Mouse (Mus musculus): Measurements from ENCODE around the gene 4933415F23Rik. TPM values are rescaled to one million over a fixed set of nuclear protein-coding genes. Genes with fewer than 3 reads are reported as not detected.
"Not testable (repeated sequence)": the region's sequence is repeated elsewhere in the genome, so short reads cannot be mapped to it uniquely, and the experiment has no call there.

The 4933415F23Rik gene
- polyA plus RNA-seq (2015; fragmentation: Nextera tagmentation; extraction: Ambion mirVana) = 0.14 TPM in 1 of 2 replicates, not detected in the other

DNA sequence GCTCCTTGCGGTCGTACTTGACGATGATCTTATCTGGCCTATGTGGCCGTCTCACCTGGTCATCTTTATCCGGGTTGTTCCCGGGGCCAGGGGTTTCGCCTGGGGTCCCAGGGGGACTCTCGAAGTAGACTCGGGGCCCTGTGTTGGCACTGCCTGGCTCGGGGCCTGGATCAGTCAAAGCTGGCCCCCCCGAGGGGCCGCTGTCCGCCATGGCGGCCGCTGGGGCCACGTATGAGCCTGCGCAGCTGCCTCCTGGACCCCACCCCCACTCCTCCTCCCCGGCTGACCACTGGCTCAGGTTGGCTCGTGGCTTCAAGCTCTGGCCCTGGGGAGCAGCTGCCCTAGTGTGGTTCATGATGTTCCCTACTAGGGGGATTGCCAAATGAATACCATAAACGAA lies at the start of gene 4933415F23Rik:
4933415F23Rik (minus strand) TSS at position 233 of the 400 bp plus-strand sequence.
- no peak for ATAC-seq (ENCODE audit: low FRiP score)
- Histone ChIP-seq H3K4me1 (no peaks in the 10 kb centered on the region), H3K36me3 (no peaks in the 10 kb centered on the region), H3K9me3 (replicated peaks) (no peaks in the 10 kb centered on the region), H3K27me3 (replicated peaks) (no peaks in the 10 kb centered on the region), H3K9ac (replicated peaks) (no peak within 1 kb of the TSS), H3K4me3 (replicated peaks) (no peak within 1 kb of the TSS), H3K27ac (replicated peaks) (no peak within 1 kb of the TSS), H3K4me2 (no peak within 1 kb of the TSS)
- 95% methylated on average over 20 of the region's 20 CpGs for WGBS

DNA sequence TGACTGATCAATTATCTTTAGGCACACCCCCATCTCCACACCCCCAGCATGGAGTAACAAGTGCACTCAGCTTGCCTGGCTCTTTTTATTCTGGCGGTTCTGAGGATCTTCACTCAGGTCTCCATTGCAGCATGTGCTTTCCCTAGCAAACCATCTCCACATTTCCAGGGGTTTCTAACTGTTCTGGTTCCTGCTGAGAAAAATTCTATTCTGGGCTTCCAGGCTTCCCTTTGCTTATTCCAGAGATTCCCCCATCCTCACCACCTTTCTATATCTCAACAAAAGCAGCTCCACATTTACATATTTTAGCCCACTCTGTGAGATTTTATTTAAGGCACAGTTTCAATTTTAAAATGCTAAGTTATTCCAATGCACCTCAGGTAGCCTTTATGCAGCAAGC lies 49.7 kb upstream of the 4933415F23Rik start:
- Histone ChIP-seq H3K4me2 (no peak overlapping the region), H3K9me3 (replicated peaks) (no peaks in the 10 kb centered on the region), H3K36me3 (no peaks in the 10 kb centered on the region), H3K9ac (replicated peaks) (no peak overlapping the region), H3K27ac (replicated peaks) (no peak overlapping the region), H3K4me3 (replicated peaks) (no peak overlapping the region), H3K4me1 (no peaks in the 10 kb centered on the region), H3K27me3 (replicated peaks) (no peaks in the 10 kb centered on the region)
- WGBS = 96% methylated on average over 1 of the region's 1 CpGs
- no peak for ATAC-seq (ENCODE audit: low FRiP score)

DNA sequence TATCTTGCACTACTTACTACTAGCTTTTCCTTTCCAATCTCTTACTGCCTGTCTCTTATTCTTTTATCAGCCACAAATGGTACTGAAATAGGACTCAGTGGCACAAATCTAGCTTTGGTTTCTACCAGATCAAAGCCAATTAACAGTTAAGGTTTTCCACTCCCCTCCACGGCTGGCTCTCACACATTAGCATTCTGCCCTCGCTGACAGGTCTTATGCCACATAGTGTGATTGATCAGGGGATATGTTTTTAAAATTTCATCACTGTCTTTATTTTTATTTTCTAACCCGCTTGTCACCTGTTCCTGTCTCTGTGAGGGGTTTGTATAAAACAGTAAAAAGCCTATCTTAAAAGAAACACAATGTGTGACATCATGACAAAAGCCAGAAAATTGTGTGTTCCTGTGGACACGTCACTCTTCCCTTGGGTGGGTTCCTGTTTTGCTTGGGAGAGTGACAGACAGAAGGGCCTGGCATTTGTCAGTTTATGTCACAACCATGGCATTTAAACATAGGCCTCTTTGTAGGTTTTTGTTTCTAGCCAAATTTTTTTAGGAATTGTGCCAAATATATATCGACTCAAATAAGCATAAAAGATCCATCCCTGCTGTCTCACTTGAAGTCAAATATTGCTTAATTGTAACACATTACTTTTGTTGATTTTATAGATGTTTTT lies 44.3 kb upstream of the 4933415F23Rik start:
- WGBS = 73% methylated on average over 5 of the region's 5 CpGs

DNA sequence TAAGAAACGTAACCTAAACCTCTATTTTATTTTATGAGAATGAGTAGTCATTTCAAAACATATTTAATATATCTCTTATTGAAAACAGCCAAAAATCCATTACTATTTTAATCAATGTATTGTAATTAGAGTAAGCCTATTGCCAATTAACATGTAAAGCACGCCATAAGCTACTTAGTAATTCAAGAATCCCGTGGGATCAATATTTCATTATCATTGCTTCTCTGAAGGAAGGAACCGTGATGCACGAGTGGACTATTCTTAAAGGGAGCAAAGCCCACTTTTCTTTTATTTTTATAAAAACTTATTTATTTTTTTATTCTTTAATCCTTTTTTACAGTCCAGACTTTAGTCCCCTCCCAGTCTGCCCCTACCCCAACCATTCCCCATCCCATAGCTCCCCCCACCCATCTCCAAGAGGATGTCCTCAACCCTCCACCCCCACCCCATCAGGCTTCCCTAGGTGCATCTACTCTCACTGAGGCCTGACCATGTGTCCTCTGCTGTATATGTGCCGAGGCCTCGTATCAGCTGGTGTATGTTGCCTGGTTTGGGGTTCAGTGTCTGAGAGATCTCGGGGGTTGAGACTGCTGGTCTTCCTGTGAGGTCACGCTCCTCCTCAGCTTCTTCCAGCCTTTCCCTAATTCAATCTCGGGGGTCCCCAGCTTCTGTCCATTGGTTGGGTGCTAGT lies 39.2 kb upstream of the 4933415F23Rik start:
- no peak overlapping the region for H3K9ac ChIP-seq (replicated peaks)
- 65% methylated on average over 10 of the region's 10 CpGs for WGBS
- no peak overlapping the region for H3K4me2 ChIP-seq
- H3K27me3 ChIP-seq (replicated peaks) = no peaks in the 10 kb centered on the region
- no peaks in the 10 kb centered on the region for H3K36me3 ChIP-seq
- no peaks in the 10 kb centered on the region for H3K9me3 ChIP-seq (replicated peaks)
- no peaks in the 10 kb centered on the region for H3K4me1 ChIP-seq
- no peak for ATAC-seq (ENCODE audit: low FRiP score)
- no peak overlapping the region for H3K27ac ChIP-seq (replicated peaks)
- no peak overlapping the region for H3K4me3 ChIP-seq (replicated peaks)

More for the DNA sequence above, 44.3 kb upstream of the 4933415F23Rik start:
- H3K4me1 ChIP-seq = no peaks in the 10 kb centered on the region
- no peak overlapping the region for H3K9ac ChIP-seq (replicated peaks)
- H3K36me3 ChIP-seq = no peaks in the 10 kb centered on the region
- H3K4me3 ChIP-seq (replicated peaks) = no peak overlapping the region
- H3K9me3 ChIP-seq (replicated peaks) = no peaks in the 10 kb centered on the region
- H3K27me3 ChIP-seq (replicated peaks) = no peaks in the 10 kb centered on the region
- H3K4me2 ChIP-seq = no peak overlapping the region
- no peak overlapping the region for H3K27ac ChIP-seq (replicated peaks)
- ATAC-seq (ENCODE audit: low FRiP score) = no peak

DNA sequence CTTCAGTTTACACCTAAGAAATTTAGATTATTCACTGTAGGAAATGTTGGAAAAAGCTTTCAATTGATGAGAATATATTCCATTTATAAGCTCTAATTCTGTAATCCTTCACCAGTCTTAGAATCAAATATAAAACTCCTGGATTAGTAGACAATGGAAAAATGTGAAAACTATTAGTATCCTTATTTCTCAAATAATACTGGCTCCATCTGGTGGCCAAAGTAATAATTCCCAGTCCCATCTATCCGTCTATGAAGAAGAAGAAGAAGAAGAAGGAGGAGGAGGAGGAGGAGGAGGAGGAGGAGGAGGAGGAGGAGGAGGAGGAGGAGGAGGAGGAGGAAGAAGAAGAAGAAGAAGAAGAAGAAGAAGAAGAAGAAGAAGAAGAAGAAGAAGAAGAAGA lies 38.5 kb upstream of the 4933415F23Rik start:
- H3K9me3 ChIP-seq (replicated peaks); H3K27ac ChIP-seq (replicated peaks); H3K4me2 ChIP-seq; ATAC-seq (ENCODE audit: low FRiP score); H3K4me1 ChIP-seq; H3K4me3 ChIP-seq (replicated peaks); H3K36me3 ChIP-seq; H3K9ac ChIP-seq (replicated peaks); H3K27me3 ChIP-seq (replicated peaks): not testable (repeated sequence)
- WGBS = 0% methylated on average over 1 of the region's 1 CpGs

DNA sequence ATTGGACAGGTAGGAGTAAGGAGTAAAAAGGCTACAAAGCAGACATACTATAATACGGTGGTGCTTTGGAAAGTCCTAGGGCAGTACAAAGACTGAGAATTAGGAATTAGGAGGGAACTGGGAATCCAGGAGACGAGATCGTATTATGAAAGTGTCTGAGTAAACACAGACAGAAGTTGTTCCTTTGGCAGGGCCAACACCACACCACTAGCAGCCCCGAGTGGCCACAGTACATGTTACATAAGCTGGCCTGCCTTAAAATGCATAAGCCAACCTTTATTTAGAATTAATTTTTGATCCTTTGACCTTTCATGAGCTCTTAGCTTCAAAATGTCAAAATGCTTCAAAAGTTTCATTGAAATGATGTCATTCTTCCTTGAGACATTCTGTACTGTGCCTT lies 18.8 kb upstream of the 4933415F23Rik start:
- no peak for ATAC-seq (ENCODE audit: low FRiP score)
- H3K27me3 ChIP-seq (replicated peaks) = no peaks in the 10 kb centered on the region
- WGBS = 85% methylated on average over 4 of the region's 4 CpGs

DNA sequence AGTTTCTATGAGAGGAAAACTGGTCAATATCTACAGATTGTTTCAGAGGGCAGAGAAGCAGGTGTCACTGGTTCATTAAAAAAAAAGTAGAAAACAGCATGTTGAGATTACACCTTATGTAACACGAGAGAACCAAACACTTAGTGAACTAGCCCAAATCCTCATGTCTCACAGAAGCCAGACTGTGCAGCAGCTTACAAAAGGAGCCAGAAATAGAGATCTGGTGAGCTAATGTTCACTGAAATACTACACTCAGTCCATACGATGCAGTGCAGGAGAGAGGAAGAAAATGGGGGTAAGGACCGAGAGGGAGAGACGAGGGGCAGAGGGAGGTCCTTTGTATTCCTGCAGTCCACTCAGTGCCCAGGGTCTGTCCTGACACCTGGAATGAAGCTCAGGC lies 17.4 kb upstream of the 4933415F23Rik start:
- no peak for ATAC-seq (ENCODE audit: low FRiP score)
- no peaks in the 10 kb centered on the region for H3K27me3 ChIP-seq (replicated peaks)
- H3K9me3 ChIP-seq (replicated peaks) = no peaks in the 10 kb centered on the region
- no peak overlapping the region for H3K27ac ChIP-seq (replicated peaks)
- no peaks in the 10 kb centered on the region for H3K36me3 ChIP-seq
- 80% methylated on average over 4 of the region's 4 CpGs for WGBS
- no peaks in the 10 kb centered on the region for H3K4me1 ChIP-seq
- H3K4me3 ChIP-seq (replicated peaks) = no peak overlapping the region
- no peak overlapping the region for H3K9ac ChIP-seq (replicated peaks)
- H3K4me2 ChIP-seq = no peak overlapping the region

More for the DNA sequence above, 18.8 kb upstream of the 4933415F23Rik start:
- Histone ChIP-seq H3K36me3 (no peaks in the 10 kb centered on the region), H3K27ac (replicated peaks) (no peak overlapping the region), H3K4me1 (no peaks in the 10 kb centered on the region), H3K4me2 (no peak overlapping the region), H3K9me3 (replicated peaks) (no peaks in the 10 kb centered on the region), H3K9ac (replicated peaks) (no peak overlapping the region), H3K4me3 (replicated peaks) (no peak overlapping the region)

DNA sequence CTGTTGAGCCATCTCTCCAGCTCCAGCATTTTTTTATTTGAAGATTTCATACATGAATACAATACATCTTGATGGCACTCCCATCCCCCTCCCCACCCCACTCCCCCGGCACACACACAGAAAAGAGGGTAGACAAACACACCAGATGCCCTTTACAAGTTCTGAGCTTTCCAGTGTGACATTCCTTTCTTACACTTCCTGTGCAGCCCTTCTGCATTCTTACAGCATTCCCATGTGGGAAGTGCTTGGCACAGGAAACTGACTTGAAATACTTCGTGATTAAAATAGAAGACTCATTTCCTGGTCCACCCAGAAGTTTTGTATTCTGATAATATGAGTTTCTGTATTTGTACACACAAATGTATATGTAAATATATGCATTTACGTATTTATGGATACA lies 15.4 kb upstream of the 4933415F23Rik start:
- H3K9me3 ChIP-seq (replicated peaks) = no peaks in the 10 kb centered on the region
- 77% methylated on average over 3 of the region's 3 CpGs for WGBS
- H3K27me3 ChIP-seq (replicated peaks) = no peaks in the 10 kb centered on the region

DNA sequence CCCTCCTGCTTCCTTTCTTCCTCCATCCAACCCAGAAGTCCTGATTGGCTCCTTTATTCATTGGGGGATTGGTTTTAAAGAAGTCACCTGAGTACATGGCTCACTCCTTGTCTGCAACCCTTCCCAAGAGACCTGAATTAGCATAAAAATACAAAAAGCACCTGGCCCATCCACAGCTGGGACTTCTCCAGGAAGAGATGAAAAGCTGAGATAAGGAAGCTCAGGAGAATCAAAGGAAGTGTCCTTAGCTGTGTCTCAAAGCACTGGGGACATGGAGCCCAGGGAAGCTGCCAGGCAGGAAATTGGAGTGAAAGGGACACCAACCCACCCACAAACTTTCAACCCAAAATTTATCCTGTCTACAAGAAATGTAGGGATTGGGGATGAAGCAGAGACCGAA lies 7.1 kb upstream of the 4933415F23Rik start:
- Histone ChIP-seq H3K27ac (replicated peaks) (no peak overlapping the region), H3K27me3 (replicated peaks) (no peaks in the 10 kb centered on the region), H3K9me3 (replicated peaks) (no peaks in the 10 kb centered on the region), H3K4me2 (no peak overlapping the region), H3K4me1 (no peaks in the 10 kb centered on the region), H3K9ac (replicated peaks) (no peak overlapping the region), H3K4me3 (replicated peaks) (no peak overlapping the region), H3K36me3 (no peaks in the 10 kb centered on the region)
- ATAC-seq (ENCODE audit: low FRiP score) = no peak
- 96% methylated on average over 1 of the region's 1 CpGs for WGBS

More for the DNA sequence above, 15.4 kb upstream of the 4933415F23Rik start:
- no peak overlapping the region for H3K4me2 ChIP-seq
- ATAC-seq (ENCODE audit: low FRiP score) = no peak
- H3K9ac ChIP-seq (replicated peaks) = no peak overlapping the region
- no peak overlapping the region for H3K27ac ChIP-seq (replicated peaks)
- no peak overlapping the region for H3K4me3 ChIP-seq (replicated peaks)
- H3K36me3 ChIP-seq = no peaks in the 10 kb centered on the region
- H3K4me1 ChIP-seq = no peaks in the 10 kb centered on the region

DNA sequence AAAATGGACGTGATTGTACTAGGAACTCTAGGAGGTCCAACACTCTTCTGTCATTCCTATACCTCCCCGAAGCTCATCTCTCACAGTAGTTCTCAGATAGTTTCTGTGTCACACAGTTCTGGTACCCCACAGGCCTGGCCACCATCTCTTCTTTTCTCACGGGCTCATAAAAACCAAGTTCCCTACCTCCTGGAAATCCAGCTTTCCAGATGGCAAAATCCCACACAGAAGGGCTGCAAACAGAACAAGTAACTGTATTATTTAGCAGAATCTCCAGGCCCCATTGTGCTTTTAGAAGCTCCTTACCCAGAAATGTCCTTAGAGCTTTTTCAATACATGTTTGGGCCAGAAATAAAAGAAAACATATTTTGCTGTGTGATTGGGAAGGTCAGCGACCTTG lies 828 bp upstream of the 4933415F23Rik start:
- no peaks in the 10 kb centered on the region for H3K4me1 ChIP-seq
- no peaks in the 10 kb centered on the region for H3K27me3 ChIP-seq (replicated peaks)
- no peak overlapping the region for H3K4me2 ChIP-seq
- no peak overlapping the region for H3K9ac ChIP-seq (replicated peaks)
- no peak for ATAC-seq (ENCODE audit: low FRiP score)
- no peak overlapping the region for H3K27ac ChIP-seq (replicated peaks)
- no peaks in the 10 kb centered on the region for H3K36me3 ChIP-seq
- H3K4me3 ChIP-seq (replicated peaks) = no peak overlapping the region
- no peaks in the 10 kb centered on the region for H3K9me3 ChIP-seq (replicated peaks)
- 81% methylated on average over 4 of the region's 4 CpGs for WGBS

DNA sequence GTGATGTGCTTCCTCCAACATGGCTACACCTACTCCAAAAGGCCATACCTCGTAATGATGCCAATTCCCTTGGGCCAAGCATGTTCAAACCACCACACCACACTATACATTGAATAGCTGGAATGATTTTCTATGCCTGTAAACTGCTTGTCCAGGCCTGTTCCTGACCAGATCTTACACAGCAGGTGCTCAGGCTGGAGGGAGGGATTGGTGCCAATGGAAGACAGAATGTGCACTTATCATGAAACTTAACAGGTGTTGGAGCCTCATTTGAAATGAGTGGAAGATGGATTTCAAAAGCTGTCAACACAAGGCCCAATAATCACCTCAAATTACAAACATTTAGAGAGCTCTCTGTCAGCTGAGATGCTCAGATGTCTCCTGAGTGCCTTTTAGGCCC lies 2.3 kb downstream of the 4933415F23Rik start:
- ATAC-seq (ENCODE audit: low FRiP score) = no peak
- H3K27ac ChIP-seq (replicated peaks) = no peak overlapping the region
- no peaks in the 10 kb centered on the region for H3K9me3 ChIP-seq (replicated peaks)
- no peak overlapping the region for H3K9ac ChIP-seq (replicated peaks)
- no peaks in the 10 kb centered on the region for H3K27me3 ChIP-seq (replicated peaks)
- H3K4me1 ChIP-seq = no peaks in the 10 kb centered on the region
- no peaks in the 10 kb centered on the region for H3K36me3 ChIP-seq
- whole genome bisulfite sequencing = 74% methylated on average over 1 of the region's 1 CpGs
- H3K4me3 ChIP-seq (replicated peaks) = no peak overlapping the region
- no peak overlapping the region for H3K4me2 ChIP-seq

DNA sequence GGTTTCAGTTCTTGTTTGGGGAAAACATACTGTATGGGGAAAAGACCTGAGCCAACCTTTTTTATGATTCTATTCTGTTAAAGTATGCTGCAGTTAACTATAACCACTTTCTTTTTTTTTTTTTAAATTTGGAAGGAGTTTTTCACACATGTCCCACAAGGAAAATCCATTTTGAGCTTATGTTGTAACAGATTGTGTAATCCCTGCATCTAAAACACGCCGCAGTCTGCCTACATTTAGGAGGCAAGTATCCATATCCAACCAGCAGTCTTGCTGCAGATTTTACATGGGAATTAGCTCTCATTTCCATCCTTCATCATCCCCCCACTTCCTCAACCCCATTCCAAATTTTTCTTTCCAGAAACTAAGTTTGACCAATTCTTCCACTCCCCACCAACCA lies 3.6 kb downstream of the 4933415F23Rik start:
- Histone ChIP-seq H3K9ac (replicated peaks) (no peak overlapping the region), H3K4me3 (replicated peaks) (no peak overlapping the region), H3K4me2 (no peak overlapping the region), H3K27me3 (replicated peaks) (no peaks in the 10 kb centered on the region), H3K9me3 (replicated peaks) (no peaks in the 10 kb centered on the region), H3K27ac (replicated peaks) (no peak overlapping the region), H3K4me1 (no peaks in the 10 kb centered on the region), H3K36me3 (no peaks in the 10 kb centered on the region)
- no peak for ATAC-seq (ENCODE audit: low FRiP score)
- WGBS = 92% methylated on average over 2 of the region's 2 CpGs

All from neural tube, embryonic 15.5 days (tissue).